Mouse (Mus musculus) thymus, postnatal 25 days (tissue): ENCODE results near the gene Adcy5.

ENCODE experiments used
- DNase-seq: peaks from one replicate; pipeline ENCODE4 v3.0.0; 2022

Adcy5 gene

GRCm38 (mm10) chr16:35154641-35155390, at the start of gene Adcy5:
Gene Adcy5, plus strand, starts transcription at chr16:35154877.
- no peak for DNase-seq

- DNase-seq, result no peak
Observed at GRCm38 (mm10) chr16:35107985-35108384, 46.7 kb upstream of the Adcy5 start.

- no peak for DNase-seq
Observed at GRCm38 (mm10) chr16:35109156-35109555, 45.5 kb upstream of the Adcy5 start.

- DNase-seq, result no peak
Observed at GRCm38 (mm10) chr16:35109656-35110291, 44.9 kb upstream of the Adcy5 start.

DNA sequence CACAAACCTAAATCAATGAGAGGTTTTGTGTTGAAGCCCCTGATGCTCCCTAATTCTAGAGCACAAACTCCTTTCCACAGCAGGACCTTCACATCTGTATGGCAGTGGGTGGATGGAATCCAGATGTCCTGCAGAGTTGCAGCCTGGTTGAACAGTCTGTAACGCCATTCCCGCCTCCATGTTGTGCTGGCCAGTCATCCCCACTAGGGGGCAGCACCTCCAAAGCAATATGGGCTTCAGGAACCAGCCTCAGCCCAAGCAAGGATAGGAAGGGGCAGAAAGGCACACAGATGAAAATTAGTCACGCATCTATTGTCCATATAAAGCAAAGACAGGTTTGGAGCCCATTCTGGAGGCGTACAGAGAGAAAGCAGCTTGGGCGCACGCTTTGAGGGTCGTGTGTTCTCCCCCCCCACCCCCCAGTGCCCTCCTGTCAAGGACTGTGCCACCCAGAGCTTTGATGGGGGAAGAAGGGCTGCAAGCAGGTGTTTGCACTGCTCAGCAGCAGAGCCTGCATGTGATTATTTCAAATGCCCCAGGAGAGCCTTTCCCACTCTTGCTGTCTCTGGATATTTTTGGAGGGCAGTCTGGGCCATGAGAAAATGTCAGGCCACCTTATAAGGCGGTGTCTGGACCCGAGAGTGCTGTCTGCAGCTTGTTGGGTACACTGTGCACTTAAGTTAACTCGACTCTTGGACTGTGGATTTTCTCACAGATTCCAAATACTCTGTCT, 44.1 kb upstream of the Adcy5 start:
- DNase-seq, result peak; percentile 65

DNA sequence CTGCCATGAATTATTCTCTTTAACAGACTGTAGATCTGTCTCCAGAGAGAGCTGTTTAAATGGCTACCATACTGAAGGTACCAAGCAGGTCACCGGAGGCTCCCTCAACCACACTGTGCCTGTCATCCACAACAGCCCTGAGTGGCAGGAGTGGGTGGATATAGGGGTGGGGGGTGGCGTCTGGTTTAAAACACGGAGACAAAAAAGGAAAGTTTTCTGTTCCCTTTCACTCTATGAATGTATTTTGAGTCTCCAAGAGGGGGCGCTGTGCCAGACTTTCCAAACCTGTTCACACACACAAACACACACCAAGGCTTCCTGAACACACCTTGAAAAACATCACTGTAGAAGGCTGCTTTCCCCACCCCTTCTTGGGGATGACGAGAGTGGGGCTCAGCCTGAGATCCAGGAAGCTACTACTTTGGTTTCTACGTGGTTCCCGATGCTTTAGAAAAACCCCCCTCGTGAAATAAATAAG, 43.5 kb upstream of the Adcy5 start:
- no peak for DNase-seq

- DNase-seq, result no peak
Observed at GRCm38 (mm10) chr16:35113496-35113895, 41.2 kb upstream of the Adcy5 start.

GRCm38 (mm10) chr16:35116328-35116956, 38.2 kb upstream of the Adcy5 start:
- no peak for DNase-seq

GRCm38 (mm10) chr16:35117436-35117835, 37.2 kb upstream of the Adcy5 start:
- DNase-seq, result no peak

- no peak for DNase-seq
Observed at GRCm38 (mm10) chr16:35120603-35121002, 34.1 kb upstream of the Adcy5 start.

DNA sequence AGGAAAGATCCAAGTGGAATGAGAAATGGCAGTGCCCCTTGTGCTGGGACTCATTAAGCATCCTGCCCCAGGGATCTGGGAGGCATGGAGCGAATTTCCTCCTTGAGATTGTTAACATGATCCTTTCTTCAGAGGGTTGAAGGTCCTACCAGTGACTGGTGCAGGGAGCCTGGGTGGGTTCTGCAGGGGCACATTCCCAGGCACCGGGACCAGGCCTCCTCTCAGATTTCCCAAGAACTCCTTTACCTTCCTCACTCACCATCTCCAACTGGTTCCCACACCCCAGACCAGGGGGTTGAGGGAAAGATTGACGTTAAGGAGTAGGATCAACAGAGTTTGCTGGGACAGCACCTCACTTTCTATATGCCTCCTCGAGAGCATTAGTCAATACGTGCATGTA, 27.4 kb upstream of the Adcy5 start:
- no peak for DNase-seq

DNA sequence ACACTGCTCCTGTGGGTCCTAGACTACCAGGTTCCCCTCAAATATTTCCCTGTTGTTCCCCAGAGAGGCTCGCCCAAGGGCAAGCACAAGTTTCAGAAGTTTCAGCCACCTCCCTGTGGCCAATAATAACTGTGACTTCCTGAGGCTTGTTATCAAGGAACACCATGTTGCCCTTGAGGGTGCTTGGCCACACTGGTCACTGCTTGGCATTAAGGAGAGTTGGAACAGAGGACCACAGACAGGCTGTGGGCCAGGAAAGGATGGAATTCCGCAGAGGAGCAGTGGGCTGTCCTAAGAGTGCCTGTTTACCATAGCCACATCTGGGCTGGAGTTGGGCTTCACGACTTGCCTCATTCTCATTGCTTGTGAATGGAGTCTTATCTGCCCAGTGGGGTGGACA, 24.5 kb upstream of the Adcy5 start:
- no peak for DNase-seq

DNA sequence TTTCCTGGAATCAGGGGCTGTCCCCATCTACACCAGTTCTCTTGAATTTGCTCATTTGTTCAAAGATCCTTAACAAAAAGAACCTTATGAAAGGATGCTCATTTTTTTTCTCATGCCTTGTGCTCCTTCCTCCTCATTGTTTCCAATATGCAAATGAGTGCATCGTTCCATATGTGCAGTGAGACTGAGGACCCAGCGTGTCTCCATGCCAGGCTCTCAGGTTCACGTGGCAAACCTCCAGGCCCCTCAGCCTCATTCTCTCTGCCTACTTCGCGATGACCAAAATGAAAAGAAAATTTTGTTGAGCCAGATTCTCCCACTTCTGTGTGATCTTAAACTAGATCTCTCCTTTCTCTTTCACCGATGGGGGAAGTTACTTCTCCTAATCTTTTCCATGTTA, 15.3 kb upstream of the Adcy5 start:
- DNase-seq, result no peak

- no peak for DNase-seq
Observed at GRCm38 (mm10) chr16:35139873-35140619, 14.6 kb upstream of the Adcy5 start.

DNA sequence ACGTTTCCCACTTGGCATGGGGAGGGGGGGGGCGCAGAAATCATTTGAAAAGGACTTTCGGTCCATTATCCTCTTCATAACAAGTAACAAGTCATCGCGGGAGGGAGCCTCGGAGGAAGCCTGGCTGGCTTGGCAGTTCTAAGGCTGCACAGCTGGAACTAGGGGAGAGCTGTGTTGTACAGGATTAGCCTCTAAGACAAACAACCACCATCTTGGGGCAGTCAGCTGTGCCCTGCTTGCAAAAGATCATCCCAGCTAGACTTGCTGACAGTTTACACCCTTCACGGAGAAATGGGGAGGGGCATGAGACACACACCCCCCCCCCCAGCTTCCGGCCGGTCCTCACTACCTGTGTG, 14.1 kb upstream of the Adcy5 start:
- DNase-seq, result no peak

- DNase-seq, result no peak
Observed at GRCm38 (mm10) chr16:35141839-35142238, 12.8 kb upstream of the Adcy5 start.

GRCm38 (mm10) chr16:35146153-35146552, 8.5 kb upstream of the Adcy5 start:
- DNase-seq, result no peak

DNA sequence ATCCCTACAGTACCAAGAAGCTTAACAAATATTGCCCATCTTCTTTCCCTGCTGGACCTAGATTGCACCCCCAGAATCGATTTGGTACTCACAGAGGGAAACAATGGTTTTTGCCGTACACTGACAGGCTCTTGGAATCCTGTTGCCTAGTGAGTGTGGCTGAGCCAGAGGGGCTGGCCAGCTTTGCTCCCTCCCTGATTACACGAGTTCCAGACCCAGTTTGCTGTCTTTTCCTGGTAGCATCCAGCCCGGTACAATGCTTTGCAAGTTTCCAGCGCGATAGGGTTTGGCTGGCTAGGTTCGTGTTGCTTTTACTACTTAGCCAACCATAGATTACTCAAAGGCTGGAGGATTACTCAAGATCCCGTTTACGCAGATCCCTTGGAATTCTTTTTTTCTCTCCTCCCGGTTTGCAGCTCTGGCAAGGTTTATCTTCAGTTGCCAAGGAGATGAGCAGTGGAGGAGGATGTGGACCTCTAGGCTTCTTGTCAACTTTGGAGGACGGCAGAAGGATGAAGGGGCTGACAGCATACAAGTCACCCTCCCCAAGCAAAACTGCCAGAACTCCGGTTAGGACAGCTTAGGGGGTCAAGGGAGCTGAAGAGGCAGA, 1.4 kb upstream of the Adcy5 start:
- no peak for DNase-seq

GRCm38 (mm10) chr16:35154245-35154640, 434 bp upstream of the Adcy5 start:
- no peak for DNase-seq

DNA sequence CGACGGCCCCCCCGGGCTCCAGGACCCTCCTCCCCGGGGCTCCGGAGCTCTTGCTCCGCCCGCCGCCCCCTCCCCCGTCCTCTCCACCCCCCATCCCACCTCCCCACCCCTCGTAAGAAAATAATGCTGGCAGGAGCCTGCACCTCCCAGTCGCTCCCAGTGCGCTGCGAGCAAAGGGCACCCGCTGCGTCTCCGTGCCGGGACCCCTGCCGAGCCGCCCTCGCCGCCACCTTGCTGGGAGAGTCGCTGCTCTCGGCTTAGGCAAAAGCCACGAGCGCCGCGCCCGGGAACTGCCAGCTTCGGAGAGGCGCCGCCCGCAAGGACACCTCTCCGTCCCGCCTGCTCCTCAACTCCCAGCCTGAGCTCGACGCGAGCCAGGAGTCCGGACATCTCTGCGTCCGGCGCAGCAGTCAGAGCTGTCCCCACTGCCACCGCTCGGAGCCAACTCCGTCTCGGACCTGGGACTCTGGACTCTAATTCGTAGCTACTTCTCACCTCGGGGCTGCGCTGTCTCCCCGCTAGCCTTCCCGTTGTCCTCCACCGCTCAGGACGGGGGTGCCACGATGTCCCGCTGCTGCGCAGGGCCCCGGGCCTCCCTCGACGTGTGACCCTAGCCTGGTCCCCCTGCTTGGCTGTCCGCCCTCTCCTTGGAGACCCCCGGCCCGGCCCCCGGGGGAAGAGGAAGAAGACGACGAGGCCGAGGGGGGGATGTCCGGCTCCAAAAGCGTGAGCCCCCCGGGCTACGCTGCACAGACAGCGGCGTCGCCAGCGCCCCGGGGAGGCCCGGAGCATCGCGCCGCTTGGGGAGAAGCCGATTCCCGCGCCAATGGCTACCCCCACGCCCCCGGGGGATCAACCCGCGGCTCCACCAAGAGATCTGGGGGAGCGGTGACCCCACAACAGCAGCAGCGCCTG, 971 bp downstream of the Adcy5 start:
- peak; percentile 5 for DNase-seq

- DNase-seq, result peak; percentile 44
Observed at GRCm38 (mm10) chr16:35156306-35156695, 1.6 kb downstream of the Adcy5 start.
